Mouse (Mus musculus) hindbrain, postnatal 0 days (tissue): ENCODE results near the gene Hic1. TPM values are rescaled to one million over a fixed set of nuclear protein-coding genes. Genes with fewer than 3 reads are reported as not detected.

ENCODE experiments used
- ATAC-seq: fragments of 200-750 bp; cut with Nextera tagmentation; 2 replicates; pipeline ENCODE4 v1.8.0; 2017; ENCODE audit warnings: mild to moderate bottlenecking, moderate TSS enrichment, moderate library complexity
- DNase-seq: peaks from one replicate; pipeline ENCODE4 v3.0.0-alpha.2; 2015; ENCODE audit warnings: low spot score
- H3K27ac ChIP-seq: fragments of 300-500 bp; sonication (generic); 2 replicates; pipeline ENCODE4 v1.5.1; 2014; ENCODE audit warnings: mild to moderate bottlenecking
- H3K27me3 ChIP-seq: fragments of 300-500 bp; sonication (generic); 2 replicates; pipeline ENCODE4 v1.6.1; 2014; ENCODE audit warnings: low read length, mixed read lengths; ENCODE audit not compliant: insufficient read depth
- H3K36me3 ChIP-seq: fragments of 300-500 bp; sonication (generic); 2 replicates; pipeline ENCODE4 v1.6.1; 2014; ENCODE audit warnings: low read length, mixed read lengths; ENCODE audit not compliant: insufficient read depth
- H3K4me1 ChIP-seq: fragments of 300-500 bp; sonication (generic); 2 replicates; pipeline ENCODE4 v1.6.1; 2014; ENCODE audit warnings: antibody characterized with exemption, low read length, mixed read lengths; ENCODE audit not compliant: insufficient read depth
- H3K4me2 ChIP-seq: fragments of 300-500 bp; sonication (generic); 2 replicates; pipeline ENCODE4 v1.6.1; 2014; ENCODE audit warnings: low read depth, mild to moderate bottlenecking, low read length, moderate library complexity, mixed read lengths
- H3K4me3 ChIP-seq: fragments of 300-500 bp; sonication (generic); 2 replicates; pipeline ENCODE4 v1.5.1; 2014; ENCODE audit warnings: low read length
- H3K9ac ChIP-seq: fragments of 300-500 bp; sonication (generic); replicated peaks from 2 replicates; pipeline ENCODE4 v1.6.1; 2014; ENCODE audit warnings: mild to moderate bottlenecking, low read length, moderate library complexity, mixed read lengths
- H3K9me3 ChIP-seq: fragments of 300-500 bp; sonication (generic); 2 replicates; pipeline ENCODE4 v1.6.1; 2016; ENCODE audit warnings: low read length, mixed read lengths
- CTCF ChIP-seq: IDR thresholded peaks from 2 replicates; pipeline ENCODE4 v1.5.1; 2016; ENCODE audit warnings: antibody characterized with exemption, control low read depth, low read depth
- WGBS: fragments of 180-500 bp; shearing (Covaris S2); extraction: QIAGEN DNeasy Blood & Tissue Kit; methylation state at CpG from one replicate; pipeline ENCODE4 v1.1.7; 2014; 5-methylcytosine and 5-hydroxymethylcytosine counted together
- polyA plus RNA-seq: library from polyadenylated mRNA; unstranded; fragments of >200 nt; fragmentation: Nextera tagmentation; extraction: Ambion mirVana; gene quantifications from 2 replicates; pipeline ENCODE4 v1.2.1, GENCODE M21; 2015
- total RNA-seq: library from RNA; depleted of rRNA; stranded (reverse); fragments of >200 nt; gene quantifications from 2 replicates; pipeline ENCODE4 v1.2.3, GENCODE M21; 2014

Hic1 gene
- total and polyA plus RNA-seq, 2 experiments from 2014 or later: 1.7 to 8.5 TPM

- Histone ChIP-seq H3K27me3 (no peaks in the 10 kb centered on the region), H3K27ac (no peak overlapping the region), H3K9me3 (no peaks in the 10 kb centered on the region), H3K4me3 (no peak overlapping the region), H3K4me2 (no peak overlapping the region), H3K4me1 (no peaks in the 10 kb centered on the region), H3K9ac (no peak overlapping the region), H3K36me3 (peaks cover 5% of the 10 kb centered on the region; the same call in 1 of the 2 replicates)
- ATAC-seq: no peak
- no peak for TF ChIP-seq CTCF
- 66% methylated on average over 2 of the region's 2 CpGs for WGBS
- no peak for DNase-seq
These were observed 11.4 kb downstream of the Hic1 start for GRCm38 (mm10) chr11:75157901-75158300.

GRCm38 (mm10) chr11:75157037-75157436 is 12.3 kb downstream of the Hic1 start:
- no peaks in the 10 kb centered on the region for H3K27me3 ChIP-seq
- no peak for ATAC-seq
- H3K4me1 ChIP-seq: no peaks in the 10 kb centered on the region
- 32% methylated on average over 4 of the region's 4 CpGs for WGBS
- no peak overlapping the region for H3K9ac ChIP-seq
- no peak for DNase-seq
- TF ChIP-seq CTCF: no peak
- 0 out of 2 replicates have a peak, but pooled peaks cover 4% of the 10 kb centered on the region for H3K36me3 ChIP-seq
- H3K4me3 ChIP-seq: no peak overlapping the region
- H3K27ac ChIP-seq: no peak overlapping the region
- no peaks in the 10 kb centered on the region for H3K9me3 ChIP-seq
- H3K4me2 ChIP-seq: no peak overlapping the region

- H3K4me3 ChIP-seq: no peak overlapping the region
- 65% methylated on average over 5 of the region's 5 CpGs for WGBS
- 0 out of 2 replicates have a peak, but pooled peaks cover 4% of the 10 kb centered on the region for H3K36me3 ChIP-seq
- H3K9ac ChIP-seq: no peak overlapping the region
- H3K9me3 ChIP-seq: no peaks in the 10 kb centered on the region
- H3K27ac ChIP-seq: no peak overlapping the region
- DNase-seq (no peak), ATAC-seq (no peak)
- H3K4me1 ChIP-seq: no peaks in the 10 kb centered on the region
- no peaks in the 10 kb centered on the region for H3K27me3 ChIP-seq
- TF ChIP-seq CTCF: no peak
- no peak overlapping the region for H3K4me2 ChIP-seq
These were observed 12.9 kb downstream of the Hic1 start for GRCm38 (mm10) chr11:75156416-75156815.

GRCm38 (mm10) chr11:75155985-75156384 is 13.3 kb downstream of the Hic1 start:
- ATAC-seq (no peak), DNase-seq (no peak)
- Histone ChIP-seq H3K27me3 (no peaks in the 10 kb centered on the region), H3K27ac (0 out of 2 replicates have a peak overlapping the region, but pooled peaks have one; percentile 9), H3K36me3 (0 out of 2 replicates have a peak, but pooled peaks cover 4% of the 10 kb centered on the region), H3K4me1 (no peaks in the 10 kb centered on the region), H3K9me3 (no peaks in the 10 kb centered on the region), H3K4me2 (no peak overlapping the region), H3K4me3 (no peak overlapping the region), H3K9ac (no peak overlapping the region)
- TF ChIP-seq CTCF: no peak
- 51% methylated on average over 6 of the region's 6 CpGs for WGBS

- Histone ChIP-seq H3K9ac (no peak overlapping the region), H3K27ac (no peak overlapping the region), H3K27me3 (no peaks in the 10 kb centered on the region), H3K36me3 (peaks cover 4% of the 10 kb centered on the region; the same call in 1 of the 2 replicates), H3K4me2 (no peak overlapping the region), H3K4me3 (no peak overlapping the region), H3K9me3 (no peaks in the 10 kb centered on the region), H3K4me1 (no peaks in the 10 kb centered on the region)
- 64% methylated on average over 6 of the region's 6 CpGs for WGBS
- no peak for ATAC-seq
- DNase-seq: no peak
- peak; percentile 44 for TF ChIP-seq CTCF
These were observed 15.2 kb downstream of the Hic1 start for GRCm38 (mm10) chr11:75154053-75154585.

- no peak for ATAC-seq
- H3K9me3 ChIP-seq: no peaks in the 10 kb centered on the region
- TF ChIP-seq CTCF: no peak
- peaks cover 4% of the 10 kb centered on the region; the same call in 1 of the 2 replicates for H3K36me3 ChIP-seq
- no peak overlapping the region for H3K4me3 ChIP-seq
- no peak overlapping the region for H3K4me2 ChIP-seq
- no peak overlapping the region for H3K9ac ChIP-seq
- DNase-seq: no peak
- peak overlapping the region; percentile 34; the same call in 1 of the 2 replicates for H3K27ac ChIP-seq
- 68% methylated on average over 18 of the region's 18 CpGs for WGBS
- no peaks in the 10 kb centered on the region for H3K4me1 ChIP-seq
- no peaks in the 10 kb centered on the region for H3K27me3 ChIP-seq
These were observed 16.4 kb downstream of the Hic1 start for GRCm38 (mm10) chr11:75152603-75153557.
